Mouse (Mus musculus) MEL (cell line): ENCODE measurements around the gene Best3. TPM values are rescaled to one million over a fixed set of nuclear protein-coding genes. Genes with fewer than 3 reads are reported as not detected.

Experiments used
- DNase-seq: peaks from one replicate; pipeline ENCODE4 v3.0.0; 2011; ENCODE audit warnings: low read depth, low spot score
- H3K27ac ChIP-seq: 2 replicates; pipeline ENCODE4 v1.5.1; 2012; ENCODE audit warnings: low read depth, mild to moderate bottlenecking, control low read depth, low read length, moderate library complexity; ENCODE audit not compliant: control insufficient read depth
- H3K27me3 ChIP-seq, 2 experiments: fragments of 150-350 bp in 1 of 2; sonication (generic) in 1 of 2; 2 replicates each; pipeline ENCODE4 v1.6.1; 2012; ENCODE audit warnings: low read length in 2 of 2, mild to moderate bottlenecking in 2 of 2, improper control_type of control experiment in 1 of 2, moderate library complexity in 1 of 2; ENCODE audit not compliant: insufficient read depth in 2 of 2, control insufficient read depth in 1 of 2
- H3K36me3 ChIP-seq, 2 experiments: 2 replicates each; pipeline ENCODE4 v1.6.1; 2012 to 2014; ENCODE audit warnings: low read length in 2 of 2, improper control_type of control experiment in 1 of 2, inconsistent platforms in 1 of 2, mild to moderate bottlenecking in 1 of 2; ENCODE audit not compliant: insufficient read depth in 2 of 2, control insufficient read depth in 1 of 2
- H3K4me1 ChIP-seq, 2 experiments: fragments of 150-350 bp in 1 of 2; sonication (generic) in 1 of 2; 2 replicates each; pipeline ENCODE4 v1.6.1; 2012; ENCODE audit warnings: low read length in 2 of 2, improper control_type of control experiment in 1 of 2, mild to moderate bottlenecking in 1 of 2; ENCODE audit not compliant: insufficient read depth in 2 of 2, control insufficient read depth in 1 of 2
- H3K4me3 ChIP-seq, 2 experiments: fragments of 150-350 bp in 1 of 2; sonication (generic) in 1 of 2; 2 replicates each; pipeline ENCODE4 v1.5.1; 2012; ENCODE audit warnings: low read depth in 2 of 2, low read length in 2 of 2, mild to moderate bottlenecking in 2 of 2, moderate library complexity in 2 of 2, control low read depth in 1 of 2, improper control_type of control experiment in 1 of 2; ENCODE audit not compliant: control insufficient read depth in 1 of 2, insufficient read depth in 1 of 2
- H3K79me2 ChIP-seq: 2 replicates; pipeline ENCODE4 v1.6.1; 2012; ENCODE audit warnings: mild to moderate bottlenecking, low read length, moderate library complexity; ENCODE audit not compliant: control insufficient read depth, poor library complexity, insufficient read depth
- H3K9ac ChIP-seq: 2 replicates; pipeline ENCODE4 v1.6.1; 2012; ENCODE audit warnings: low read depth, mild to moderate bottlenecking, control low read depth, low read length, moderate library complexity; ENCODE audit not compliant: control insufficient read depth, poor library complexity, severe bottlenecking
- H3K9me3 ChIP-seq: fragments of 150-350 bp; sonication (generic); replicated peaks from 2 replicates; pipeline ENCODE4 v1.6.1; 2012; ENCODE audit warnings: mild to moderate bottlenecking, low read length, improper control_type of control experiment, moderate library complexity; ENCODE audit not compliant: insufficient read depth
- CHD2 ChIP-seq: IDR thresholded peaks from 2 replicates; pipeline ENCODE4 v1.6.1; 2011; ENCODE audit warnings: low read length, improper control_type of control experiment
- CTCF ChIP-seq, 3 experiments: IDR thresholded peaks in 2 of 3; conservative IDR thresholded peaks in 1 of 3; 2 replicates each; pipeline ENCODE4 v1.5.1; 2011 to 2012; ENCODE audit warnings: low read length in 3 of 3, low read depth in 2 of 3, mild to moderate bottlenecking in 2 of 3, improper control_type of control experiment in 1 of 3, inconsistent platforms in 1 of 3, mixed read lengths in 1 of 3, moderate library complexity in 1 of 3; ENCODE audit not compliant: control insufficient read depth in 1 of 3, insufficient read depth in 1 of 3, poor library complexity in 1 of 3, severe bottlenecking in 1 of 3
- EP300 ChIP-seq, 2 experiments: IDR thresholded peaks; 2 replicates each; pipeline ENCODE4 v1.6.1; 2011; ENCODE audit warnings: improper control_type of control experiment in 2 of 2, low read length in 2 of 2, low read depth in 1 of 2, mild to moderate bottlenecking in 1 of 2
- GATA1 ChIP-seq: IDR thresholded peaks from 2 replicates; pipeline ENCODE4 v1.6.1; 2011; ENCODE audit warnings: low read depth, low read length, improper control_type of control experiment
- HCFC1 ChIP-seq: IDR thresholded peaks from 2 replicates; pipeline ENCODE4 v1.6.1; 2012; ENCODE audit warnings: low read depth, mild to moderate bottlenecking, inconsistent platforms, low read length, improper control_type of control experiment, moderate library complexity
- KAT2A ChIP-seq: conservative IDR thresholded peaks from 2 replicates; pipeline ENCODE4 v1.6.1; 2012; ENCODE audit warnings: low read depth, low read length, improper control_type of control experiment, inconsistent platforms
- MAX ChIP-seq: IDR thresholded peaks from 2 replicates; pipeline ENCODE4 v1.6.1; 2011; ENCODE audit warnings: low read length, improper control_type of control experiment
- MEF2A ChIP-seq: IDR thresholded peaks from 2 replicates; pipeline ENCODE4 v1.6.1; 2014; ENCODE audit warnings: low read depth, mild to moderate bottlenecking, inconsistent platforms, low read length, improper control_type of control experiment; ENCODE audit not compliant: poor library complexity, insufficient replicate concordance, severe bottlenecking; ENCODE audit errors: extremely low read depth
- MXI1 ChIP-seq: IDR thresholded peaks from 2 replicates; pipeline ENCODE4 v1.6.1; 2011; ENCODE audit warnings: mild to moderate bottlenecking, low read depth, low read length, improper control_type of control experiment
- MYC ChIP-seq: IDR thresholded peaks from 2 replicates; pipeline ENCODE4 v1.6.1; 2011; ENCODE audit warnings: low read depth, mild to moderate bottlenecking, low read length, improper control_type of control experiment, moderate library complexity
- POLR2AphosphoS5 ChIP-seq: IDR thresholded peaks from 2 replicates; pipeline ENCODE4 v1.6.1; 2012; ENCODE audit warnings: low read depth, borderline replicate concordance, mild to moderate bottlenecking, inconsistent platforms, low read length, moderate library complexity, mixed read lengths
- RAD21 ChIP-seq: IDR thresholded peaks from 2 replicates; pipeline ENCODE4 v1.6.1; 2011; ENCODE audit warnings: mild to moderate bottlenecking, low read depth, low read length, improper control_type of control experiment
- SIN3A ChIP-seq: IDR thresholded peaks from 2 replicates; pipeline ENCODE4 v1.6.1; 2012; ENCODE audit warnings: low read length, improper control_type of control experiment, inconsistent platforms
- SMC3 ChIP-seq: IDR thresholded peaks from 2 replicates; pipeline ENCODE4 v1.6.1; 2011; ENCODE audit warnings: low read depth, low read length, improper control_type of control experiment
- USF1 ChIP-seq: IDR thresholded peaks from 2 replicates; pipeline ENCODE4 v1.6.1; 2014; ENCODE audit warnings: low read depth, mild to moderate bottlenecking, inconsistent platforms, low read length, improper control_type of control experiment, moderate library complexity
- ZC3H11A ChIP-seq: IDR thresholded peaks from 2 replicates; pipeline ENCODE4 v1.6.1; 2012; ENCODE audit warnings: low read depth, mild to moderate bottlenecking, inconsistent platforms, low read length, improper control_type of control experiment
- ZMIZ1 ChIP-seq: IDR thresholded peaks from 2 replicates; pipeline ENCODE4 v1.6.1; 2012; ENCODE audit warnings: low read depth, mild to moderate bottlenecking, inconsistent platforms, low read length, improper control_type of control experiment, moderate library complexity
- ZNF384 ChIP-seq: IDR thresholded peaks from 2 replicates; pipeline ENCODE4 v1.6.1; 2012; ENCODE audit warnings: low read depth, mild to moderate bottlenecking, inconsistent platforms, low read length, improper control_type of control experiment
- polyA plus RNA-seq, 2 experiments: library from polyadenylated mRNA; stranded (reverse) in 1 of 2; unstranded in 1 of 2; fragments of >175 nt in 1 of 2; fragments of >200 nt in 1 of 2; gene quantifications; 2 replicates each; pipeline versions ENCODE4 v1.2.1 to v1.2.4; 2012; ENCODE audit warnings: low replicate concordance in 2 of 2, low read depth in 1 of 2; ENCODE audit not compliant: insufficient read length in 2 of 2, insufficient read depth in 1 of 2, missing spikeins in 1 of 2
- total RNA-seq: library from RNA; depleted of rRNA; stranded (reverse); fragments of 300-350 nt; gene quantifications from 2 replicates; pipeline ENCODE4 v1.2.3, GENCODE M21; 2012

The Best3 gene
- total and polyA plus RNA-seq, 3 experiments, result not detected

- no peak for DNase-seq
- H3K27me3 ChIP-seq, result peaks cover 0 to 1% of the 10 kb centered on the region in 2 experiments; a peak in 1 of 4 replicates
- H3K36me3 ChIP-seq, result no peaks in the 10 kb centered on the region
- H3K4me1 ChIP-seq, result peaks cover 0 to 2% of the 10 kb centered on the region in 2 experiments; a peak in 1 of 4 replicates
- TF ChIP-seq EP300 (IDR thresholded peaks at IDR 0.05; ENCODE audit: low read depth in 1 of 2, low read length in 2 of 2) (no peak), POLR2AphosphoS5 (peak; percentile 76; the same call in 1 of the 2 replicates), MEF2A (no peak)
- no peak overlapping the region for H3K4me3 ChIP-seq
- H3K9me3 ChIP-seq, result no peaks in the 10 kb centered on the region
- no peak overlapping the region for H3K9ac ChIP-seq
- H3K27ac ChIP-seq, result no peak overlapping the region
- no peaks in the 10 kb centered on the region for H3K79me2 ChIP-seq
These were observed 45.0 kb downstream of the Best3 start for GRCm38 (mm10) chr10:117031160-117031559.

GRCm38 (mm10) chr10:117033785-117034184, 47.7 kb downstream of the Best3 start:
- peak; percentile 88 for TF ChIP-seq SMC3
- peak; percentile 69 for TF ChIP-seq ZC3H11A
- peak; percentile 58; the same call in 1 of the 2 replicates for TF ChIP-seq SIN3A
- peak; percentile 75 for TF ChIP-seq RAD21
- TF ChIP-seq ZMIZ1, result no peak
- TF ChIP-seq CHD2, result no peak
- TF ChIP-seq HCFC1, result 0 out of 2 replicates have a peak, but pooled peaks have one; percentile 12
- TF ChIP-seq MAX, result peak; percentile 57; the same call in 1 of the 2 replicates
- 0 out of 2 replicates have a peak, but pooled peaks have one; percentile 5 for TF ChIP-seq GATA1
- TF ChIP-seq MXI1, result 0 out of 2 replicates have a peak, but pooled peaks have one; percentile 28
- TF ChIP-seq KAT2A, result no peak
- 0 out of 2 replicates have a peak, but pooled peaks have one; percentile 49 for TF ChIP-seq MYC
- TF ChIP-seq ZNF384, result 0 out of 2 replicates have a peak, but pooled peaks have one; percentile 10
- peak; percentile 84 to 91 (median 91) for TF ChIP-seq CTCF (IDR thresholded peaks at IDR 0.05 in 2 of 3, conservative IDR thresholded peaks at IDR 0.05 in 1 of 3; ENCODE audit: control insufficient read depth in 1 of 3, insufficient read depth in 1 of 3, low read depth in 2 of 3, low read length in 3 of 3, poor library complexity in 1 of 3, severe bottlenecking in 1 of 3)
- 0 out of 2 replicates have a peak, but pooled peaks have one; percentile 19 for TF ChIP-seq USF1
- Histone ChIP-seq H3K79me2 (no peaks in the 10 kb centered on the region), H3K36me3 (no peaks in the 10 kb centered on the region), H3K27ac (no peak overlapping the region), H3K9ac (peak overlapping the region; percentile 33; the same call in 1 of the 2 replicates), H3K27me3 (peaks cover 0 to 1% of the 10 kb centered on the region in 2 experiments; a peak in 1 of 4 replicates), H3K4me3 (0 out of 4 replicates have a peak overlapping the region, but pooled peaks of 1 of the 2 experiments have one; percentile 16), H3K9me3 (no peaks in the 10 kb centered on the region), H3K4me1 (peaks cover 0 to 2% of the 10 kb centered on the region in 2 experiments; a peak in 1 of 4 replicates)
- peak; percentile 88 for DNase-seq
